Mouse (Mus musculus) liver, embryonic 14.5 days (tissue): ENCODE results near the gene Zdhhc6. TPM values are rescaled to one million over a fixed set of nuclear protein-coding genes. Genes with fewer than 3 reads are reported as not detected.

Source experiments
- ATAC-seq: fragments of 200-750 bp; cut with Nextera tagmentation; 2 replicates; pipeline ENCODE4 v1.8.0; 2017; ENCODE audit warnings: moderate number of reproducible peaks, mild to moderate bottlenecking, moderate library complexity; ENCODE audit not compliant: insufficient read depth
- DNase-seq, 3 experiments: peaks; one replicate each; pipeline ENCODE4 v3.0.0-alpha.2; 2012 to 2013; ENCODE audit warnings: low read depth in 3 of 3, low spot score in 3 of 3
- H3K27ac ChIP-seq: fragments of 300-500 bp; sonication (generic); 2 replicates; pipeline ENCODE4 v1.5.1; 2014; ENCODE audit warnings: moderate library complexity, mild to moderate bottlenecking, control low read depth, inconsistent platforms
- H3K27me3 ChIP-seq: fragments of 300-500 bp; sonication (generic); 2 replicates; pipeline ENCODE4 v1.6.1; 2014; ENCODE audit warnings: mild to moderate bottlenecking, low read length, moderate library complexity; ENCODE audit not compliant: control insufficient read depth, insufficient read depth
- H3K36me3 ChIP-seq: fragments of 300-500 bp; sonication (generic); replicated peaks from 2 replicates; pipeline ENCODE4 v1.6.1; 2014; ENCODE audit warnings: low read depth; ENCODE audit not compliant: control insufficient read depth, insufficient read depth
- H3K4me1 ChIP-seq, 2 experiments: fragments of 200-500 bp in 1 of 2; fragments of 300-500 bp in 1 of 2; sonication (generic) in 1 of 2; replicated peaks; 2 replicates each; pipeline ENCODE4 v1.6.1; 2012 to 2014; ENCODE audit warnings: antibody characterized with exemption in 1 of 2, inconsistent platforms in 1 of 2, low read length in 1 of 2; ENCODE audit not compliant: control insufficient read depth in 2 of 2, insufficient read depth in 2 of 2
- H3K4me2 ChIP-seq: fragments of 300-500 bp; sonication (generic); 2 replicates; pipeline ENCODE4 v1.6.1; 2014; ENCODE audit warnings: low read depth, mild to moderate bottlenecking, control low read depth, moderate library complexity
- H3K4me3 ChIP-seq, 2 experiments: fragments of 200-500 bp in 1 of 2; fragments of 300-500 bp in 1 of 2; sonication (generic) in 1 of 2; 2 replicates each; pipeline ENCODE4 v1.5.1; 2012 to 2014; ENCODE audit warnings: low read depth in 2 of 2, low read length in 2 of 2, mild to moderate bottlenecking in 2 of 2, control low read depth in 1 of 2, inconsistent platforms in 1 of 2, moderate library complexity in 1 of 2; ENCODE audit not compliant: insufficient read depth in 1 of 2
- H3K9ac ChIP-seq: fragments of 300-500 bp; sonication (generic); replicated peaks from 2 replicates; pipeline ENCODE4 v1.6.1; 2014; ENCODE audit warnings: mild to moderate bottlenecking, control low read depth, moderate library complexity
- H3K9me3 ChIP-seq: fragments of 300-500 bp; sonication (generic); 2 replicates; pipeline ENCODE4 v1.6.1; 2016; ENCODE audit warnings: low read length, mixed read lengths; ENCODE audit not compliant: control insufficient read depth
- CTCF ChIP-seq: IDR thresholded peaks from 2 replicates; pipeline ENCODE4 v1.5.1; 2016; ENCODE audit warnings: antibody characterized with exemption, low read depth, control low read depth
- EP300 ChIP-seq: IDR thresholded peaks from 2 replicates; pipeline ENCODE4 v1.6.1; 2016; ENCODE audit warnings: antibody characterized with exemption, low read depth
- WGBS: fragments of 180-500 bp; shearing (Covaris S2); extraction: QIAGEN DNeasy Blood & Tissue Kit; methylation state at CpG from one replicate; pipeline ENCODE4 v1.1.7; 2014; ENCODE audit not compliant: insufficient replicate concordance; 5-methylcytosine and 5-hydroxymethylcytosine counted together
- polyA plus RNA-seq, 2 experiments: library from polyadenylated mRNA; depleted of rRNA in 1 of 2; stranded (reverse) in 1 of 2; unstranded in 1 of 2; fragments of >200 nt; fragmentation: Nextera tagmentation in 1 of 2; extraction: Ambion mirVana in 1 of 2; gene quantifications; 2 replicates each; pipeline versions ENCODE4 v1.2.1 to v1.2.3; 2012 to 2014

Gene Zdhhc6
- polyA plus RNA-seq, 2 experiments = 14.2 to 51.3 TPM

GRCm38 (mm10) chr19:55292210-55292850 lies 23.5 kb downstream of the Zdhhc6 start:
- Histone ChIP-seq H3K4me3 (no peak overlapping the region), H3K27me3 (no peaks in the 10 kb centered on the region), H3K9me3 (no peaks in the 10 kb centered on the region), H3K4me1 (peaks cover 9 to 25% of the 10 kb centered on the region in 2 experiments), H3K4me2 (no peak overlapping the region), H3K9ac (no peak overlapping the region), H3K36me3 (peaks cover 90% of the 10 kb centered on the region), H3K27ac (no peak overlapping the region)
- WGBS = 81% methylated on average over 2 of the region's 2 CpGs
- no peak for DNase-seq
- no peak for ATAC-seq
- TF ChIP-seq CTCF (no peak), EP300 (no peak)

GRCm38 (mm10) chr19:55290621-55291270 lies 25.1 kb downstream of the Zdhhc6 start:
- peaks cover 15 to 29% of the 10 kb centered on the region in 2 experiments for H3K4me1 ChIP-seq
- H3K27me3 ChIP-seq = no peaks in the 10 kb centered on the region
- no peak overlapping the region for H3K4me3 ChIP-seq
- DNase-seq (no peak), ATAC-seq (no peak)
- no peaks in the 10 kb centered on the region for H3K9me3 ChIP-seq
- H3K27ac ChIP-seq = no peak overlapping the region
- H3K9ac ChIP-seq = no peak overlapping the region
- H3K36me3 ChIP-seq = peaks cover 86% of the 10 kb centered on the region
- 31% methylated on average over 2 of the region's 2 CpGs for WGBS
- no peak for TF ChIP-seq EP300
- no peak for TF ChIP-seq CTCF
- H3K4me2 ChIP-seq = no peak overlapping the region

- Histone ChIP-seq H3K9me3 (no peaks in the 10 kb centered on the region), H3K27ac (no peak overlapping the region), H3K9ac (no peak overlapping the region), H3K4me2 (no peak overlapping the region), H3K4me3 (no peak overlapping the region), H3K27me3 (no peaks in the 10 kb centered on the region), H3K4me1 (peaks cover 22 to 33% of the 10 kb centered on the region in 2 experiments), H3K36me3 (peaks cover 82% of the 10 kb centered on the region)
- ATAC-seq = no peak
- TF ChIP-seq CTCF (no peak), EP300 (no peak)
- no peak for DNase-seq
Observed at GRCm38 (mm10) chr19:55288974-55289373, 26.9 kb downstream of the Zdhhc6 start.

- DNase-seq (no peak), ATAC-seq (no peak)
- Histone ChIP-seq H3K36me3 (peaks cover 78% of the 10 kb centered on the region), H3K27me3 (no peaks in the 10 kb centered on the region), H3K4me1 (peaks cover 33 to 41% of the 10 kb centered on the region in 2 experiments), H3K27ac (peak overlapping the region; percentile 28; the same call in 1 of the 2 replicates), H3K4me3 (peak overlapping the region in 1 of 2 experiments; percentile 47; a peak in 2 of 4 replicates), H3K9me3 (no peaks in the 10 kb centered on the region), H3K9ac (0 out of 2 replicates have a peak overlapping the region, but pooled peaks have one; percentile 23), H3K4me2 (peak overlapping the region; percentile 64)
- 72% methylated on average over 4 of the region's 4 CpGs for whole genome bisulfite sequencing
- no peak for TF ChIP-seq EP300
- no peak for TF ChIP-seq CTCF
Observed at GRCm38 (mm10) chr19:55286034-55286433, 29.8 kb downstream of the Zdhhc6 start.

- peak; percentile 100 for ATAC-seq
- H3K27ac ChIP-seq = peak overlapping the region; percentile 80
- H3K4me1 ChIP-seq = peaks cover 31 to 33% of the 10 kb centered on the region in 2 experiments
- H3K4me3 ChIP-seq = peak overlapping the region; percentile 47 to 48
- WGBS = 20% methylated on average over 4 of the region's 4 CpGs
- peak; percentile 87 to 88 (median 87) for DNase-seq
- H3K36me3 ChIP-seq = peaks cover 64% of the 10 kb centered on the region
- peak overlapping the region; percentile 64 for H3K4me2 ChIP-seq
- peak overlapping the region; percentile 44 for H3K9ac ChIP-seq
- no peaks in the 10 kb centered on the region for H3K27me3 ChIP-seq
- TF ChIP-seq CTCF = no peak
- TF ChIP-seq EP300 = peak; percentile 98
- H3K9me3 ChIP-seq = no peaks in the 10 kb centered on the region
Observed at GRCm38 (mm10) chr19:55284093-55284492, 31.7 kb downstream of the Zdhhc6 start.
